Mouse (Mus musculus): ENCODE measurements at regions not wholly inside any gene's neighbourhood (a gene's known extent, or its start where the extent isn't known, plus 50 kb on each side); places are given as distances from the start of the nearest gene placed in this dataset.

DNA sequence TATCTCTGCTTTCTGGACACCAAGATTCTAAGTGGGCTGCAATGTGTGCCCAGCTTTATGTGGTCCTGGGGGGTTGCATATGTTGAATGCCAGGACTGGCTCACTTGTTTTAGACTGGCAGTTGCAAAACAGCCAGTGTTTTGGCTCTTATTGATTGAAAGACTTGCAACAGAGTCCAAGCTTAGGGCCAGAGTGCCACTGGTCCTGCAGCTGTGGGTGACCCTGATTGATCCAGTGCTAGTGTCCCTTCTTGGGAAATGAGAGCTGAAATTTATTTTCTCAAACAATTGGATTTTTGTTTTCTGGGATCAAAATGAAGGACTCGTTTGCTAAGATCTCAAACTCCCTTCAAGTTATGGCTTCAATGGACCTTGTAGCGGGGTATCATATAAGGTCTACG lies 603.4 kb downstream of the Epha4 start:
- TF ChIP-seq CTCF (conservative IDR thresholded peaks at IDR 0.05 in 1 of 2, IDR thresholded peaks at IDR 0.05 in 1 of 2; ENCODE audit: low read depth in 2 of 2, low read length in 2 of 2), result no peak
- no peak for TF ChIP-seq E2F4 (IDR thresholded peaks at IDR 0.05; ENCODE audit: insufficient replicate concordance, low read depth, low read length)
- no peak for TF ChIP-seq MEF2A (IDR thresholded peaks at IDR 0.05; ENCODE audit: borderline replicate concordance, low read depth, low read length)
- TF ChIP-seq CHD2 (IDR thresholded peaks at IDR 0.05; ENCODE audit: low read length), result no peak
- no peak for TF ChIP-seq ETS1 (conservative IDR thresholded peaks at IDR 0.05; ENCODE audit: low read depth, low read length)
- no peak for TF ChIP-seq USF1 (IDR thresholded peaks at IDR 0.05; ENCODE audit: low read depth, low read length)
- TF ChIP-seq USF2 (conservative IDR thresholded peaks at IDR 0.05; ENCODE audit: low read depth, low read length), result no peak
- no peak for TF ChIP-seq POLR2A (IDR thresholded peaks at IDR 0.05; ENCODE audit: low read depth, low read length)
- TF ChIP-seq MAZ (IDR thresholded peaks at IDR 0.05; ENCODE audit: low read depth, low read length), result no peak
- no peak for TF ChIP-seq EP300 (IDR thresholded peaks at IDR 0.05; ENCODE audit: low read length)
- TF ChIP-seq MAFK (IDR thresholded peaks at IDR 0.05; ENCODE audit: insufficient replicate concordance, low read length), result no peak
- no peak for TF ChIP-seq PAX5 (IDR thresholded peaks at IDR 0.05; ENCODE audit: low read length)
- TF ChIP-seq TCF12 (IDR thresholded peaks at IDR 0.05; ENCODE audit: low read depth, low read length), result no peak

Data from CH12.LX (cell line).